Mouse (Mus musculus): ENCODE data around the gene Col3a1.

Gene Col3a1

DNA sequence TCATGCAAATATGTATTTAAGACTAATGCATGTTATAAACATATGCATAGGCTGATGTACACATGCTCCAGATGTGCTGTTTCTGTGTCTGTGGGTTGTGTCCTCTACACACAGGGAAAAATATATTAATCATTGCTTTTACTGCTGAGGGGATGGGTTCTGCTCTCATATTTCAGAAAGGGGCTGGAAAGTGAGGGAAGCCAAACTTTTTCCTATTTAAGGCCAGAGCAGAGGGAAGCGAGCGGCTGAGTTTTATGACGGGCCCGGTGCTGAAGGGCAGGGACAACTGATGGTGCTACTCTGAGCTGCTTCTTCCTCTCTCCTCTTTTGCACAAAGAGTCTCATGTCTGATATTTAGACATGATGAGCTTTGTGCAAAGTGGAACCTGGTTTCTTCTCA lies at the start of gene Col3a1:
Gene Col3a1 (plus strand): TSS at position 151 of the 400 bp plus-strand sequence.
- WGBS = 84% methylated on average over 4 of the region's 4 CpGs

DNA sequence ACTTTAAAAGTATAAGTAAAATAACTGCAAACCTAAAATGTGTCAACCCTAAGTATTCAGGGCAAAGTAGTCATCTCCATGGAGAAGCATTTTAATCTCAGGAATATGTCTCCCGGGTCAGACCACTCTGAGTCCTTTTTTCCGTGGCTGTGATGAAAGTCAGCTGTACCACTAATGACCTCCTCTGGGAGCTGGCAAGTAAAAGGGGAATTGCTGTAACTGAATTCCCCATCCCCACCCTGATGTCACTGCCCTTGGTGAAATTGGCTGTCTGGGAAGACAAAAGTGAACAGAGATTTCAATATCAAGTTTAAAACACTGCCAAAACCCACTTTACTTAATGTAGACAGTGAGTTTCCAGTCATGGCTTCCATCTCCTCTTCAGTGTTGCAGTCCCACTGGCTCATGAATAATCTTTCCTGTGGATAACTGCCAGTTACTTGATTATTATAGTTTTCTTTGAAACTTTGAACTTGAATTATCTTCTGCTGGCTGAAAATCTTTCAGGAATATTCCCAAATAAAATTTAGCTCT lies 35.3 kb upstream of the Col3a1 start:
- WGBS = 73% methylated on average over 2 of the region's 2 CpGs

DNA sequence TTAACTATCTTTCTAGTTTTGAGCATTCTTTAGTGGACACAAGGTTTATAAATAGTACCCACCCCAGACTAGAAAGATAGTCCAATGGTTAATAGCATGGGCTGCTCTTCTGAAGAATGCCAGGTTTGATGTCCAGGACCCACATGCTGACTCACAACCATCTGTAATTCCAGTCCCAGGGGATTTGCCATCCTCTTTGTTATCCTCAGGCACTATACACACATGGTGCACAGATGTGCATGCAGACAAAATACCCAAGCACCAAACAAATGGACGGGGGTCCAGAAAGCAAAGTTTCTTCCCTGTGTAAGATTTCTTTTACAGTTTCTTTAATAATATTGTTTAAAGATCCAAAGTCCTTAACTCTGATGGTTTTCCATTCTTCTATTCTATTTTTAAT lies 23.4 kb upstream of the Col3a1 start:
- 86% methylated on average over 1 of the region's 1 CpGs for WGBS

DNA sequence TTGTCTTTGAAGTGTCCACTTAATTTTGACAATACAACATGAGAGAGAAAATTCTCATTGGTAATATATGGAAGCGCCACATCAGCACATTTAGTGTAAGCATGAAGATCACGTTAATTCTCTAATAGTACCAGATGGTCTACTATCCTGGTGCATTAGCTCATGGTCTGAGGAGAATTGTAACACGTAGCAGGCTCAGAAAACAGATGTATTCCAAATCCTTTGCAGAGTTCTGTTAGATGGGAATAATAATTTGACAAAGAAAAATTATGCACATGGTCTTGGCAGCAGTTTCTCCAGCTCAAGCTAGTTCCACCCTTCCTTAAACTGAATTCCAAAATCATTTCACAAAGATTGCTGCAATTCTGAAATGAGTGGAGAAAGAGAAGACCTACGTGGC lies 21.3 kb upstream of the Col3a1 start:
- 69% methylated on average over 4 of the region's 4 CpGs for WGBS

DNA sequence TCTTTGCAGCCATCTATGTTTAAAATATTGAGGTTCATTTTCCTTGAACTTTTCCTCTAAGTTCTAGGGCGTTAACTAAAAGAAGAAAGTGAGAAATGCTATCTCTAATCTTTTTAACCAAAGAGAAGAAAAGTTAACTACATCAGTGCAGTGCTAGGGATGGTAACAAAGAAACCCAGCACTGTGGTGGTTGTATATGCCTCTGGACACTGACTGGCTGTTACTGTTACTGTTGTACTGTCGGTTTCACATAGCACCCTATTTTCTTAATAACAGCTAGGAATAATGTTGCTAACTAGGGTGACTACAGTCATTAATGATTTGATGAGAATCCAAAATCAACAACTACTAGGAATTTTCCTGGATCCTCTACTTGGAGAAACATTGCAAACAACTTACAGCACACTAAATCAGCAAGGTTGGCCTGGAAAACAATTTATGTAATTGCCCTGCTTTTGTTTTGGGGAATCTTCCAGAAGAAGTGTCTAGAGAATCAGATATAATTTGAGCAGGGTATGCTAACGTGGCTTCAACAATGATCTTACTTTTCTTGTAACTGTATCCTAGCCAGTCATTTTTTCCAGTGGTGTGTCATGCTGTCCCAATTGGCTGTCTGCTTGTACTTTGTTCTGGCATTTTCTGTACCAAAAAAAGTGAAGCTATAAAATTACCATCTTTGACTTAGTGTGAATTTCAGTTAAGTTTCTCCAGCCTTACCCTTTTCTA lies 11.8 kb upstream of the Col3a1 start:
- WGBS = 71% methylated on average over 3 of the region's 3 CpGs

DNA sequence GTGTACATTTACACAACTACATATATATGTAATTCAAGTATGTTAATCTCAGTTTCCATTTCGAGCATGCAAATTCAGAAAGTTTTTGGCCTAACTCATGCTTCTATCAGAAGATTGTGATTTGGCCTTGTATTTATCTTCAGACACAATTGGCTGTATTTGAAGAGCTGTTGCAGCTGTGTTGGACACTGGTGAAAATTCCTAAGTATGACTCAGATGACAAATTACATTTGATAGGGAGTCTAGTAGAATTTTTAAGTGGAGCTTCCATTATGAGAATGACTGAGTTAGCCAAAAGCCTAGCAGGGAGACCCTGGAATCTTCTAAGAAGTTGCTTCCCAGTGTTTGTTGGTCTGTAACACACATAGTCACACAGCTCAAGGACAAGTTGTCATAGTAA lies 7.1 kb upstream of the Col3a1 start:
- WGBS = 79% methylated on average over 1 of the region's 1 CpGs

DNA sequence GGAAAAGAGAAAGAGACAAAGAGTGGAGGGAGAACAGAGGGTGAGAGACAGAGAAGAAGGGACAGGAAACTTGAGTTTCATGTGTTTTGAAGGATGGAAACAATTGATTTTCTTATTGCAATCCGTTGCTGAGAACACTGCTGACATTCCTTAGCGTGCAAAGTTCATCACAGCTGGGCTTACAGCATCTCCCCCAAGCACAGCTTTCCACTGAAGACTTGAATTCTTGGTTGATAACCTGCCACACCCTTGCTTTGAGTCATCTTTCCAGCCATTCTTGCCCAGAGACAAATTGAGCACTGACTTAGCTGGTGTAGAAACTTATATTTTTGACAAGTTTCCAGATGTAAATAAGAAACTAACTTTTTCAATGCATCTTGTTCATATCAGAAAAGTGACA lies 2.3 kb upstream of the Col3a1 start:
- WGBS = 83% methylated on average over 2 of the region's 2 CpGs

DNA sequence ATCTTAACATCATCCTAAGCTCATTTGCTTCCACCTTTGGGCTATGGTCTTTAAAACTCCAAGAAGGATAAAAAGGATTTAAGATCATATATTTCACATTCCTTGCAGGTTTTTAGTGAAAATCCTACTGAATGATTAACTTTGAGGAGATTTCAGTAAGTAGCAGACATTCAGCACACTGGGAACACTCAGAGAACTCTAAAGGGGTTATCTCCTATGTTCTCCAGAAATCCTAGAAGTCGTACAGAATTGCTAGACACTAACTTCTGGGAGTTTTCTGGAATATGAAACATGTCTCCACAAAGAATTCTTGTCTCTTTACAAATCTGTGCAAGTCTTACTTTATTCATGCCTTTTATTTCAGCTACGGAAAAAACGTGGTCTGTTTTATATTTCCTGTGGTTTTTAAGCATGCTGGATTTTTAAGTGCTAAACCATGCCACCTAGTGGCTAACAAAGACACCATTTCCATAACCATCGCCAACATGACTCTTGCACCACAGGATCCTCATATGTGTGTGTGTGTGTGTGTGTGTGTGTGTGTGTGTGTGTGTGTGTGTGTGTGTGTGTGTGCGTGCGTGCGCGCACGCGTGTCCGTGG lies 2.5 kb downstream of the Col3a1 start:
- 17% methylated on average over 11 of the region's 11 CpGs for WGBS

DNA sequence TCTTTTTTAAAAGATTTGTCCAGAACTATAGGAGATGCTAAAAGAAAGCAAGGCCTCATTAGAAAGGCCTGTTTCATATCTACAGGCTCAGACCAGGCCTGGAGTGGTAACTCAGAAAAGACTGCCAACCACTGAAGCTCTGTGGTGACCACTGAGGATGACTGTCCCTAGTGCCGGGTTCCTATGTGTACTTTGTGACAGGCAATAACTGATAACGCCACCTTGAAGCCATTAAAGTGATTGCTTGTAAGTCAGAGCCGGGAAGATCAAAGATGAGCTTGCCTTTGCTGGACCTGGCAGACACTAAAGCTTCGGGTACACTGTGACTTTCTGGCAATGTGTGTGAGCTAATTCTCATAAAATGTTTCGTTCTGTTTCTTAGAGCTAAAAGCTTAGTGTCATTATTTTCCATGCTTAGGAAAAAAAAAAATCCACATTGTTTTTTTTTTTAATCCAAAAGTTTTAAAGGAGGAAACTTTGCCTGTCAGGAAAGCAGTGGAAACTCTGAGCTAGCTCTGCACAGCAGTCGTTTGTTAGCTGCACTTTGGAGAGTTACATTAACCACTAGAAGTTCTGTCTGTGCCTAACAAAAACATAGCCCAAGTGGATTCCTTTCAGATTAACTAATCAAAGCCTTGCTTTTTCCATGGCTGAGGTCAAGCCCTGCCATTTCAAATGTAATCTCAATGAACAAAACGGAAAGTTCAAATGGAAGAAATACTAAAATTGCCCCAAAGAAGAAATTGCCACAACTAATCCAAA lies 4.6 kb downstream of the Col3a1 start:
- 72% methylated on average over 7 of the region's 7 CpGs for WGBS

DNA sequence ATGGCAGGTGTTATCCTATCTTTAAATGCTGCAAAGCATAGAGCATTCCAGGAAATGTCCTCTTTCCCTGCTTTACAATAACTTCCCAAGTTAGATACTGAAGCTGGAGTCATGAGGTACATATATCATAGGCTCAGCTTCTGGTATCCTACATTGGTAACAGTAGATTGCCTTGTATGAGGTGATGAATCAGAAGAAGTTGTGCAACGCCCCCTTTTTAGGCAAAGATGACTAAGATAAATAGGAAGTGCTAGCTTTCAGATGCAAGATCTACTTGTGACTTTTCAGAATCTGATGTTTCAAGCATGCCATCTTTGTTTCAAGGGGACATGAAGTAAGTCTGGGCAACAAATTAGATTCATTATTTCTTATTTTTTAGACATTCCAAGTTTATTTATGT lies 6.9 kb downstream of the Col3a1 start:
- 82% methylated on average over 1 of the region's 1 CpGs for WGBS

DNA sequence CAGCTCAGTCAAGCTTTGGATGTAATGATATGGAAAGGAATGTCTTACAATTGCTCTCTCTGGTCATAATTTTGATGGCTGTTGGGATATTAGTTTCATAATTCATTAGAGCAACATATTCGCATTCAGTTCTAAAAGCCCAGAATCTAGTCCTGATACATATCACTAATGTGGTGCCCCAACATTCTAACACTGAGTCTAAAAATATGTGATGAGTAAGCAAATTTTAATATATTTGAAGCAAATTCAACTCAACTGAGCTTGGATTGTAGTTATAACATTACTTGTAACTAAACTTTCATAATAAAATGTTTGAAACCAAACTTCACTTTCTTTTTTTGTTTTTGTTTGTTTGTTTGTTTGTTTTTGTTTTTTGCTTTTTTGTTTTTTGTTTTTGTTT lies 17.8 kb downstream of the Col3a1 start:
- WGBS = 93% methylated on average over 1 of the region's 1 CpGs

DNA sequence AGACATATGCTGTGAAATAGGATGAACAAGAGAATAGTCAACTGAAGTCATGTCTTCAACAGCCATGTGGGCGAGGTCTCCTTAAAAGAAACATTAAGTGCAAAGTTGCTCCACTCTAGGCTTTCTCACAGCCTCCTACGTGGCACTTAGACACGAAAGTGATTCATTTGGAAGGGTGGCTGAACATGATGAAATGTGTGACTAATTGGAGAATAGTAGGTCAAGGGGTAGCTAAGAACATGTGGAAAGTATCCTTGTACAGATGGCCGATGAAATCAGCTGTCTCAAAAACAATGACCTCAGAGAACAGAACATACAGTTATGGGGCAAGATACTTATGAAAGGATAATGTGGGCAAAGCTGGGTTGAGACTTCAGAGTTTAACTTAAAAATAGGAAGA lies 44.6 kb downstream of the Col3a1 start:
- 62% methylated on average over 4 of the region's 4 CpGs for WGBS

DNA sequence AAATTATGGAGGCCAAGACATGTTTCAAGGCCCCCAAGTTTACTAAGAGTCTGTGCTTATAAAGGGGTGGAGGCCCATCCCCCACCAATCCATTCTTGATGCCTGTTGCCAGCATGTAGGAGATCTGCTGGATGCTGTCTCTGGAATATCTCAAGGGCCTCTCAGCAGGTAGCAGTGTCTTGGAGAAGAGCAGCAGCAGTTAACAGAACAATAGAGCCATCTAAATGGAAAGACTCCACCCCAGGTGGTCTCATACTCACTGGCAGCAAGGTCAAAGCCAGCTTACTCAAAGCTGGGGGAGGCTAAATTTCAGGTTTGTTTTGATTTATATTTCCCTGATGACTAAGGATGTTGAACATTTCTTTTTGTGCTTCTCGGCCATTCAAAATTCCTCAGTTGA lies 46.7 kb downstream of the Col3a1 start:
- WGBS = 76% methylated on average over 1 of the region's 1 CpGs

DNA sequence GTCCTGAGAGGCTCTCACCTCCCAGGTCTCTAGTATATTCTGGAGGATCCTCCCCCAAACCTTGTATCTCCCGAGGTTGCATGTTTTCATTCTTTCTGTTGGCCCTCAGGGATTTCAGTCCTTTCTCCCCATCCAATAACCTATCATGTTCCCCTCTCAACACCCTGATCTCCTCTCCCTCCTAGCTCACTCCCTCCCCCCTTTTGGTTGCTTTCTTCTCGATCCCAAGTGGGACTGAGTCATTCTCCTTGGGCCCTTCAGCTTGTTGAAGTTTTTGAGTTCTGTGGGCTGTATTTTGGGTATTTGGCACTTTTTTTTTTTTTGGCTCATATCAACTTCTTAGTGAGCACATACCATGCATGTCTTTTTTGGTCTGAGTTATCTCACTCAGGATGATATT lies 47.8 kb downstream of the Col3a1 start:
- 70% methylated on average over 2 of the region's 2 CpGs for WGBS

DNA sequence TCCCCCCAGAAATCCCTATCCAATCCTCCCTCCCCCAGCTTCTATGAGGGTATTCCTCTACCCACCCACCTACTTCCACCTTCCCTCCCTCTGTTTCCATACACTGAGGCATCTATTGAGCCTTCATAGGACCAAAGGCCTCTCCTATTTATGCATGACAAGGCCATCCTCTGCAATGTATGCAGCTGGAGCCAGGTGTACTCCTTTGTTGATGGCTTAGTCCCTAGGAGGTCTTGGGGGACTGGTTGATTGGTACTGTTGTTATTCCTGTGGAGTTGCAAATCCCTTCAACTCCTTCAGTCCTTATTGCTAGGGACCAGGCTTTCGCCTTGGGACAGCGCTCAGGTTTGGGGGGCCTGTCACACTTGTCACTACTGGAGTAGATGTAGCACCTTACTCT lies 48.3 kb downstream of the Col3a1 start:
- WGBS = 87% methylated on average over 2 of the region's 2 CpGs

DNA sequence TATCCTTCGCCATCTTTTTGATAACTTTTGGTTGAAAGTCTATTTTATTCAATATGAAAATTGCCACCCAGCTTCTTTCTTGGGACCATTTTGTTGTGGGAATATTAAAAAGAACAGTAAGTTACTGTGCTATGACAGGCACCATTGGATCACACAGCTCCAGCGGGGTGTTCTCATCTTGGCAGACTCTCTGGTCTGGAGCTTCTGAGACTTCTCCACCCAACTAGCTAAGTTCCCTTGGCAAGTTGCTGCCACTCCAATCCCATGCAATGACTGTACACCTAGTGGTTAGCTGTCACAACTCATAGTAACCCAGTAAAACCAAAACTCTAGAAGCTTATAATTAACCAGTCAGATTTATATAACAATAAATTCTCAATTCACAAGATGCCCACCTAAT lies 51.9 kb downstream of the Col3a1 start:
- 96% methylated on average over 2 of the region's 2 CpGs for WGBS

DNA sequence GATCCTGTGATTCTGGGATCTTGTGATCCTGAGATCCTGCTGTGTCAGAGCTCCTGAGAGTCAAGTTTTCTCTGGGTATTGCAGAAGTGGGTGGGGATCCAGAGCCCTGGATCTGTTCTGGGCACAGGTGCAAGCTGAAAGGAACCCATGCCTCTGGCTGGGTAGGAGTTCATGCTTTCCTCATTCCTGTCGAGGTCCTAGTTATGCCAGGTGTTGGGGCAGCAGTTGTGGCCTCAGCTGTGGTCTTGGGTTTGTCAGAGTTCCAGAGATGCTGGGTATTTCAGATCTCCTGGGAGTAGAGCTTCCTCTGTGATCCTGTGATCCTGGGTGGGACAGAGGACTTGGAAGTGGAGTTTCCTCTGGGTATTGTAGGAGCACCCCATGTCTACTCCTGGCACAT lies 54.1 kb downstream of the Col3a1 start:
- WGBS = 74% methylated on average over 1 of the region's 1 CpGs

DNA sequence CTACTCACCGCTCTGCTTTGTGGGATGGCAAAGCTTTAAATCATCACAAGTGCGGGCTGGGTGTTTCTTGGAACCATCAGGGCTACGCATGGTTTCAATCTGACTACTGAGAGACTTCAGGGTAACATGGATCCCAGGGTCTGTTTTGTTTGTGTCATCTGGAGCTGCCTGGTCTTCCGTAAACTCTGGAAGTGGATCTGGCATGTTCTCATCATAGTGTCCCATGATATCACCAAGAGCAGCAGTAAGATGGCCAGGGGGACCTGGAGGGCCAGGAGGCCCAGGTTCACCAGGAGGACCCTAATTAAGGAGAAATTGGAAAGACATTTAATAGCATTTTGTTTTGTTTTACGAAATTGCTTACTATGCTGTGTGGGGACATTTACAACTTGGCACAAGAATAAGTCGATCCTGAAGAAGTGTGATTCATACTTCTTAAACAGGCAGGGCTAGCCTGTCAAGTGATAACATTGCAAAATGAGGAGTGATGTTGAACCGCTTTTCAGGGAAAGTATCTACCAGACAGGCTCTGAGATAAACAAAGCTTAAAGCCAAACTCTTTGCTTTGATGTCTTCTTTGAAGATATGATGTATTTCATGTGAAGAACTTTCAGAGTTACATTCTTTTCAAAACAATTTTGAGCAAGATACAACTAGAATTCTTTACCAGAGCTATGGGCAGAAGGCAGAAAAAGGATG lies 68.8 kb downstream of the Col3a1 start:
- WGBS = 80% methylated on average over 7 of the region's 7 CpGs

DNA sequence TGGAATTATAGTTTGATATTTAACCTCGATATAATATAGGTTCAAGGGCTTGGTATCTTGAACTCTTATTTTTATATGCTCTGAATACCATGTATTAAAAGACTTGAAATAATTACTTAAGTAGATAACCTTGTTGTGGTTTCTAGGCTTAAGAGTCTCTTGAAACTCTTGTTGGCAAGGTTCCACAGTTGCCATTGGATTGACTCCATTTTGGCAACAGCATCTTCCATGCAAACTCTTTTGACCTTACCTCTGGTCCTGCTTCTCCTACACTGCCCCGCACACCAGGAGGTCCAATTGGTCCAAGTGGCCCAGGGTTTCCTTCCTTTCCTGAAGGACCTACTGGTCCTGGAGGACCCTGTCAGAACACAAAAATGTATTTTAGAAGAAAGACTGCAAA lies 70.5 kb downstream of the Col3a1 start:
- 88% methylated on average over 2 of the region's 2 CpGs for WGBS
